Mouse (Mus musculus) cortical plate, adult 2 months (tissue): ENCODE data around the gene Kl.

Experiments used
- CTCF ChIP-seq: fragments of 200-500 bp; IDR thresholded peaks from 2 replicates; pipeline ENCODE4 v1.5.1; 2011; ENCODE audit warnings: mild to moderate bottlenecking, control low read depth, low read length; ENCODE audit not compliant: insufficient read depth; ENCODE audit errors: extremely low read depth
- POLR2A ChIP-seq: fragments of 200-500 bp; IDR thresholded peaks from 2 replicates; pipeline ENCODE4 v1.6.1; 2011; ENCODE audit warnings: mild to moderate bottlenecking, low read length, control low read depth; ENCODE audit not compliant: insufficient read depth; ENCODE audit errors: extremely low read depth

GRCm38 (mm10) chr5:150979341-150980136, 27.1 kb downstream of the Kl start:
- TF ChIP-seq POLR2A (no peak), CTCF (no peak)
